Mouse (Mus musculus): Measurements from ENCODE around the gene Tex21. TPM values are rescaled to one million over a fixed set of nuclear protein-coding genes. Genes with fewer than 3 reads are reported as not detected.

Tex21 gene
- polyA plus RNA-seq (2014; fragmentation: Illumina TruSeq; extraction: RNeasy Lipid Tissue Mini Kit (QIAGEN cat#74804); ENCODE audit: insufficient read depth, low read depth, low replicate concordance) = not detected

GRCm38 (mm10) chr12:76246646-76247045 lies at the start of gene Tex21:
TSS of gene Tex21 (minus strand) at chr12:76246746.

GRCm38 (mm10) chr12:76254725-76255498 lies 8.4 kb upstream of the Tex21 start, which contains the start of gene Mthfd1:
TSS of gene Mthfd1 (plus strand) at chr12:76255298.

GRCm38 (mm10) chr12:76177000-76177863 lies 69.3 kb downstream of the Tex21 start, which contains the start of gene Esr2:
TSS of gene Esr2 (minus strand) at chr12:76177259.

Other genes starting within 250 kb of the Tex21 start
- gene Esr2, start 69.5 kb downstream of the Tex21 start, polyA plus RNA-seq (2014; fragmentation: Illumina TruSeq; extraction: RNeasy Lipid Tissue Mini Kit (QIAGEN cat#74804); ENCODE audit: insufficient read depth, low read depth, low replicate concordance) = 1.2 TPM
- 106 TPM for gene Mthfd1, start 8.6 kb upstream of the Tex21 start, polyA plus RNA-seq (2014; fragmentation: Illumina TruSeq; extraction: RNeasy Lipid Tissue Mini Kit (QIAGEN cat#74804); ENCODE audit: insufficient read depth, low read depth, low replicate concordance)
- 60.0 TPM for gene Akap5, start 78.1 kb upstream of the Tex21 start, polyA plus RNA-seq (2014; fragmentation: Illumina TruSeq; extraction: RNeasy Lipid Tissue Mini Kit (QIAGEN cat#74804); ENCODE audit: insufficient read depth, low read depth, low replicate concordance)
- 4.1 TPM for gene Zbtb25, start 122.9 kb upstream of the Tex21 start, polyA plus RNA-seq (2014; fragmentation: Illumina TruSeq; extraction: RNeasy Lipid Tissue Mini Kit (QIAGEN cat#74804); ENCODE audit: insufficient read depth, low read depth, low replicate concordance)
- gene Zbtb1, start 123.5 kb upstream of the Tex21 start, polyA plus RNA-seq (2014; fragmentation: Illumina TruSeq; extraction: RNeasy Lipid Tissue Mini Kit (QIAGEN cat#74804); ENCODE audit: insufficient read depth, low read depth, low replicate concordance) = 2.5 TPM
- 9.7 TPM for gene Hspa2, start 157.4 kb upstream of the Tex21 start, polyA plus RNA-seq (2014; fragmentation: Illumina TruSeq; extraction: RNeasy Lipid Tissue Mini Kit (QIAGEN cat#74804); ENCODE audit: insufficient read depth, low read depth, low replicate concordance)
- 7.8 TPM for gene Ppp1r36, start 170.8 kb upstream of the Tex21 start, polyA plus RNA-seq (2014; fragmentation: Illumina TruSeq; extraction: RNeasy Lipid Tissue Mini Kit (QIAGEN cat#74804); ENCODE audit: insufficient read depth, low read depth, low replicate concordance)

All from lung, adult 10 weeks (tissue).